Mouse (Mus musculus) CH12.LX (cell line): ENCODE measurements around the gene Fermt2.

Source experiments
- CTCF ChIP-seq, 2 experiments: IDR thresholded peaks in 1 of 2; conservative IDR thresholded peaks in 1 of 2; 2 replicates each; pipeline ENCODE4 v1.5.1; 2011 to 2012; ENCODE audit warnings: low read depth in 2 of 2, low read length in 2 of 2, improper control_type of control experiment in 1 of 2, inconsistent platforms in 1 of 2, mild to moderate bottlenecking in 1 of 2, moderate library complexity in 1 of 2
- EP300 ChIP-seq: IDR thresholded peaks from 2 replicates; pipeline ENCODE4 v1.6.1; 2011; ENCODE audit warnings: low read length, improper control_type of control experiment
- IRF4 ChIP-seq: IDR thresholded peaks from 2 replicates; pipeline ENCODE4 v1.6.1; 2014; ENCODE audit warnings: low read depth, mild to moderate bottlenecking, inconsistent platforms, low read length, improper control_type of control experiment
- MAX ChIP-seq: IDR thresholded peaks from 2 replicates; pipeline ENCODE4 v1.6.1; 2011; ENCODE audit warnings: low read length, improper control_type of control experiment
- POLR2A ChIP-seq: IDR thresholded peaks from 2 replicates; pipeline ENCODE4 v1.6.1; 2011; ENCODE audit warnings: low read depth, mild to moderate bottlenecking, improper control_type of control experiment, low read length

- TF ChIP-seq POLR2A (no peak), CTCF (conservative IDR thresholded peaks at IDR 0.05 in 1 of 2, IDR thresholded peaks at IDR 0.05 in 1 of 2; ENCODE audit: low read depth in 2 of 2, low read length in 2 of 2) (peak; percentile 50 to 83; a peak in 3 of 4 replicates), IRF4 (no peak), EP300 (no peak), MAX (no peak)
These were observed 106.7 kb downstream of the Fermt2 start for GRCm38 (mm10) chr14:45423220-45423619.
